Mouse (Mus musculus) gastrocnemius, adult 8-10 months (tissue): ENCODE data around the gene Nhsl2. TPM values are rescaled to one million over a fixed set of nuclear protein-coding genes. Genes with fewer than 3 reads are reported as not detected.

Experiments used
- DNase-seq, 2 experiments: peaks; one replicate each; pipeline ENCODE4 v3.0.0; 2022; ENCODE audit warnings: low spot score in 2 of 2
- total RNA-seq, 4 experiments: library from RNA; stranded (reverse); gene quantifications; 2 replicates each; pipeline ENCODE4 v1.2.4; 2022

The Nhsl2 gene
- total RNA-seq, 4 experiments from 2014 or later: 1.3 to 2.0 (median 1.5) TPM

- no peak for DNase-seq
These were observed 192.4 kb downstream of the Nhsl2 start for GRCm38 (mm10) chrX:102041562-102041961.

- no peak for DNase-seq
These were observed 193.2 kb downstream of the Nhsl2 start for GRCm38 (mm10) chrX:102042386-102042785.

- no peak for DNase-seq
These were observed 201.4 kb downstream of the Nhsl2 start for GRCm38 (mm10) chrX:102050552-102050951.

- DNase-seq: no peak
These were observed 202.0 kb downstream of the Nhsl2 start for GRCm38 (mm10) chrX:102051225-102051624.

GRCm38 (mm10) chrX:102053371-102053770 is 204.2 kb downstream of the Nhsl2 start:
- no peak for DNase-seq

- no peak for DNase-seq
These were observed 204.8 kb downstream of the Nhsl2 start for GRCm38 (mm10) chrX:102054009-102054408.

GRCm38 (mm10) chrX:102059437-102059836 is 210.3 kb downstream of the Nhsl2 start:
- DNase-seq: no peak

GRCm38 (mm10) chrX:102060243-102060642 is 211.1 kb downstream of the Nhsl2 start:
- no peak for DNase-seq

- no peak for DNase-seq
These were observed 211.7 kb downstream of the Nhsl2 start for GRCm38 (mm10) chrX:102060891-102061290.

GRCm38 (mm10) chrX:102064062-102064461 is 214.9 kb downstream of the Nhsl2 start:
- no peak for DNase-seq

GRCm38 (mm10) chrX:102065213-102065775 is 216.1 kb downstream of the Nhsl2 start:
- no peak for DNase-seq

- DNase-seq: peak; percentile 33 to 38
These were observed 216.9 kb downstream of the Nhsl2 start for GRCm38 (mm10) chrX:102066134-102066533.

- no peak for DNase-seq
These were observed 217.9 kb downstream of the Nhsl2 start for GRCm38 (mm10) chrX:102067118-102067517.

- no peak for DNase-seq
These were observed 219.8 kb downstream of the Nhsl2 start for GRCm38 (mm10) chrX:102068811-102069540.

- peak in 1 of 2 experiments; percentile 42 for DNase-seq
These were observed 221.6 kb downstream of the Nhsl2 start, which contains the start of gene Rtl5 for GRCm38 (mm10) chrX:102070591-102071471. Gene Rtl5, minus strand, starts transcription at chrX:102071304.

- DNase-seq: no peak
These were observed 222.3 kb downstream of the Nhsl2 start for GRCm38 (mm10) chrX:102071517-102071916.

GRCm38 (mm10) chrX:102073605-102074325 is 224.6 kb downstream of the Nhsl2 start:
- DNase-seq: no peak

- no peak for DNase-seq
These were observed 225.2 kb downstream of the Nhsl2 start for GRCm38 (mm10) chrX:102074435-102074834.

GRCm38 (mm10) chrX:102075158-102075557 is 226.0 kb downstream of the Nhsl2 start:
- DNase-seq: no peak

- no peak for DNase-seq
These were observed 227.9 kb downstream of the Nhsl2 start for GRCm38 (mm10) chrX:102076886-102077765.
